Mouse (Mus musculus): ENCODE measurements around the gene Lrrc26. TPM values are rescaled to one million over a fixed set of nuclear protein-coding genes. Genes with fewer than 3 reads are reported as not detected.
A peak's percentile ranks its signal among the peaks of the same experiment; 100 is the strongest.

Lrrc26 gene
- polyA plus RNA-seq, 1 experiment from 2014 or later = 0.27 TPM

DNA sequence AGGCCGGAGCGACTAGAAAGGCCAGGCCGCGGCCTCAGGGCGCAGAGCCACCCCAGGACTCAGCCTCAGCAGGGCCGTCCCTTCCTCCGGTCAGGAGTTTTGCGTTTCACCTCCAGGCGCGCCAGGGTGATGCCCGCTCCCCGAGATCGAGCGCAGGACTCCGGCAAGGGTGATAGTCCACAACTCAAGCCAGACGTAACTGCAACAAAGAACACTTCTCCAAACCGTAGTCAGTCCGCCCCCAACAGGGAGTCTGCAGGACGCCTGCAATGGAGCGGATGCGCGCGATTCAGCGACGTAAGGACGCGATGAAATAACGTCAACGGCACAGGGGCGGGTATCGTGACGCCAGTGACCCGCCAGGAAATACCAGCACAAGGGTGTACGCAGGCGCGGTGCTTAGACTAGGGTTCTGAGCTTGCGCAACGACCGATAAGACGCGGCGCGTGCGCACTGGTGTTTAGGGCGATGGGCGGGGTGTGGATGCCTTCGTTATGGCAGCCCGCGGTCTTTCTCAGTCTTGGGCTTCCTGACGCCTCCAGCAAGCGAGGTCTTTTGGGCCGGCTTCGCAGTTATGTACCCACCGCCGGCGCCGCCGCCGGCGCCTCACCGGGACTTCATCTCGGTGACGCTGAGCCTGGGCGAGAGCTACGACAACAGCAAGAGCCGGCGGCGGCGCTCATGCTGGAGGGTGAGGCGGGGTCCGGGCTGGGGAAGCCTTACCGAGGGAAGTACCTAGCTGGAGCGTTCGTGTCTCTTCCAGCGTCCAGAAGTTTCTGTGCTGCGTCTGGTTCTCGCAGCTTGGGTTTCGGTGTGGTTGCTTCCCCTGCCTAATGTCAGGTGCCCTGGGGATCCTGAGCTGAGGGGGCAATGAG, 42.8 kb downstream of the Lrrc26 start, which contains the start of gene Man1b1:
Gene Man1b1 (plus strand): TSS at position 53 of the 875 bp plus-strand sequence.
- Histone ChIP-seq H3K27me3 (no peaks in the 10 kb centered on the region), H3K4me2 (replicated peaks) (peak within 1 kb of the TSS; percentile 97), H3K4me1 (replicated peaks) (peaks cover 30% of the 10 kb centered on the region), H3K9me3 (no peaks in the 10 kb centered on the region), H3K9ac (replicated peaks) (peak within 1 kb of the TSS; percentile 90), H3K4me3 (replicated peaks) (peak within 1 kb of the TSS; percentile 94), H3K27ac (peak within 1 kb of the TSS; percentile 87), H3K36me3 (peaks cover 38% of the 10 kb centered on the region)
- WGBS = under 1% methylated on average over 78 of the region's 78 CpGs
- peak; percentile 99 for ATAC-seq

GRCm38 (mm10) chr2:25333569-25333968, 43.9 kb downstream of the Lrrc26 start:
- H3K4me1 ChIP-seq (replicated peaks) = peaks cover 30% of the 10 kb centered on the region
- peak overlapping the region; percentile 97 for H3K4me2 ChIP-seq (replicated peaks)
- H3K27me3 ChIP-seq = no peaks in the 10 kb centered on the region
- H3K9ac ChIP-seq (replicated peaks) = peak overlapping the region; percentile 90
- H3K27ac ChIP-seq = no peak overlapping the region
- H3K9me3 ChIP-seq = no peaks in the 10 kb centered on the region
- peak overlapping the region; percentile 94 for H3K4me3 ChIP-seq (replicated peaks)
- 83% methylated on average over 2 of the region's 2 CpGs for WGBS
- no peak for ATAC-seq
- H3K36me3 ChIP-seq = peaks cover 49% of the 10 kb centered on the region

DNA sequence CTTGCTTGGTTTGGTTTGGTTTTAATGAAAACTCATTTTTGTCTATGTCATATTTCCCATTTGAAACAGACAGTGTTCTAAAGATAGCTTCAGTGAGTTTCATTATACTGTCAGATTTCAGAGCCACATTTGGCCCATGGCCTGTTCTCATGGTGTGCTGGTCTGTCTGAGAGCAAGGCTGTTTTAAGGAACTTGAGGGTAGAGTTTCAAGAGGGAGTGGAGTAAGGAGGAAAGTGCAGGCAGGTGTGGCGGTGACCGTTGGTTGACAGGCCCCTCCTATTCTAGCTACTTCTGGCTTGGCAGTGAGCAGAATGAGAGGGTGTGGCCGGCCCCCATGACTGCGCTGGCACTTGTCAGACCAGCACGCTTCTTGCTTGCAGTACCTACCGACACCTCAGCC, 48.6 kb downstream of the Lrrc26 start:
- H3K9me3 ChIP-seq = no peaks in the 10 kb centered on the region
- no peak overlapping the region for H3K9ac ChIP-seq (replicated peaks)
- H3K4me1 ChIP-seq (replicated peaks) = peaks cover 18% of the 10 kb centered on the region
- H3K4me3 ChIP-seq (replicated peaks) = no peak overlapping the region
- H3K27ac ChIP-seq = no peak overlapping the region
- H3K4me2 ChIP-seq (replicated peaks) = no peak overlapping the region
- WGBS = 94% methylated on average over 6 of the region's 6 CpGs
- peaks cover 88% of the 10 kb centered on the region for H3K36me3 ChIP-seq
- H3K27me3 ChIP-seq = no peaks in the 10 kb centered on the region
- no peak for ATAC-seq

Other genes with a start within 250 kb of the Lrrc26 start
- 110 and 115 TPM in 2 replicates for gene Nsmf, start 235.6 kb upstream of the Lrrc26 start, polyA plus RNA-seq (2015; fragmentation: Nextera tagmentation; extraction: Ambion mirVana)
- not detected in 2 replicates for gene Entpd8, start 209.6 kb upstream of the Lrrc26 start, polyA plus RNA-seq (2015; fragmentation: Nextera tagmentation; extraction: Ambion mirVana)
- 0.16 TPM in 1 of 2 replicates, not detected in the other for gene Noxa1, start 194.8 kb upstream of the Lrrc26 start, polyA plus RNA-seq (2015; fragmentation: Nextera tagmentation; extraction: Ambion mirVana)
- 26.8 and 33.9 TPM in 2 replicates for gene Nrarp, start 109.2 kb upstream of the Lrrc26 start, polyA plus RNA-seq (2015; fragmentation: Nextera tagmentation; extraction: Ambion mirVana)
- gene Tor4a, start 93.0 kb upstream of the Lrrc26 start, polyA plus RNA-seq (2015; fragmentation: Nextera tagmentation; extraction: Ambion mirVana) = 1.1 and 1.2 TPM in 2 replicates
- gene Nelfb, start 78.4 kb upstream of the Lrrc26 start, polyA plus RNA-seq (2015; fragmentation: Nextera tagmentation; extraction: Ambion mirVana) = 113 and 117 TPM in 2 replicates
- not detected in 2 replicates for gene Stpg3, start 75.3 kb upstream of the Lrrc26 start, polyA plus RNA-seq (2015; fragmentation: Nextera tagmentation; extraction: Ambion mirVana)
- 0.89 TPM in 1 of 2 replicates, not detected in the other for gene Fam166a, start 71.2 kb upstream of the Lrrc26 start, polyA plus RNA-seq (2015; fragmentation: Nextera tagmentation; extraction: Ambion mirVana)
- gene Tubb4b, start 65.2 kb upstream of the Lrrc26 start, polyA plus RNA-seq (2015; fragmentation: Nextera tagmentation; extraction: Ambion mirVana) = 362 and 392 TPM in 2 replicates
- gene Slc34a3, start 55.6 kb upstream of the Lrrc26 start, polyA plus RNA-seq (2015; fragmentation: Nextera tagmentation; extraction: Ambion mirVana) = not detected in 2 replicates
- gene Rnf224, start 53.1 kb upstream of the Lrrc26 start, polyA plus RNA-seq (2015; fragmentation: Nextera tagmentation; extraction: Ambion mirVana) = not detected in 2 replicates
- gene Rnf208, start 47.7 kb upstream of the Lrrc26 start, polyA plus RNA-seq (2015; fragmentation: Nextera tagmentation; extraction: Ambion mirVana) = 64.5 and 73.2 TPM in 2 replicates
- not detected in 2 replicates for gene Cysrt1, start 47.5 kb upstream of the Lrrc26 start, polyA plus RNA-seq (2015; fragmentation: Nextera tagmentation; extraction: Ambion mirVana)
- 4.9 and 5.1 TPM in 2 replicates for gene AL732309.1, start 43.1 kb upstream of the Lrrc26 start, polyA plus RNA-seq (2015; fragmentation: Nextera tagmentation; extraction: Ambion mirVana)
- 18.6 and 19.6 TPM in 2 replicates for gene Tmem203, start 34.5 kb upstream of the Lrrc26 start, polyA plus RNA-seq (2015; fragmentation: Nextera tagmentation; extraction: Ambion mirVana)
- gene Tprn, start 27.3 kb upstream of the Lrrc26 start, polyA plus RNA-seq (2015; fragmentation: Nextera tagmentation; extraction: Ambion mirVana) = 11.4 and 13.3 TPM in 2 replicates
- gene Ssna1, start 17.5 kb upstream of the Lrrc26 start, polyA plus RNA-seq (2015; fragmentation: Nextera tagmentation; extraction: Ambion mirVana) = 205 and 216 TPM in 2 replicates
- 147 and 149 TPM in 2 replicates for gene Anapc2, start 17.4 kb upstream of the Lrrc26 start, polyA plus RNA-seq (2015; fragmentation: Nextera tagmentation; extraction: Ambion mirVana)
- gene Tmem210, start 1.8 kb upstream of the Lrrc26 start, polyA plus RNA-seq (2015; fragmentation: Nextera tagmentation; extraction: Ambion mirVana) = not detected in 2 replicates
- 17.5 and 19.0 TPM in 2 replicates for gene Grin1, start 29.3 kb downstream of the Lrrc26 start, polyA plus RNA-seq (2015; fragmentation: Nextera tagmentation; extraction: Ambion mirVana)
- 60.0 and 66.4 TPM in 2 replicates for gene Man1b1, start 42.4 kb downstream of the Lrrc26 start, polyA plus RNA-seq (2015; fragmentation: Nextera tagmentation; extraction: Ambion mirVana)
- gene Dpp7, start 66.4 kb downstream of the Lrrc26 start, polyA plus RNA-seq (2015; fragmentation: Nextera tagmentation; extraction: Ambion mirVana) = 19.9 and 23.7 TPM in 2 replicates
- 3.9 and 4.4 TPM in 2 replicates for gene Uap1l1, start 75.8 kb downstream of the Lrrc26 start, polyA plus RNA-seq (2015; fragmentation: Nextera tagmentation; extraction: Ambion mirVana)
- 23.1 and 25.5 TPM in 2 replicates for gene Sapcd2, start 82.4 kb downstream of the Lrrc26 start, polyA plus RNA-seq (2015; fragmentation: Nextera tagmentation; extraction: Ambion mirVana)
- 0.62 and 1.0 TPM in 2 replicates for gene Entpd2, start 106.0 kb downstream of the Lrrc26 start, polyA plus RNA-seq (2015; fragmentation: Nextera tagmentation; extraction: Ambion mirVana)
- gene Npdc1, start 109.4 kb downstream of the Lrrc26 start, polyA plus RNA-seq (2015; fragmentation: Nextera tagmentation; extraction: Ambion mirVana) = 380 and 389 TPM in 2 replicates
- gene Fut7, start 133.4 kb downstream of the Lrrc26 start, polyA plus RNA-seq (2015; fragmentation: Nextera tagmentation; extraction: Ambion mirVana) = 0.49 TPM in 1 of 2 replicates, not detected in the other
- gene Abca2, start 138.8 kb downstream of the Lrrc26 start, polyA plus RNA-seq (2015; fragmentation: Nextera tagmentation; extraction: Ambion mirVana) = 10.2 and 11.1 TPM in 2 replicates
- 2.7 and 4.0 TPM in 2 replicates for gene Clic3, start 166.9 kb downstream of the Lrrc26 start, polyA plus RNA-seq (2015; fragmentation: Nextera tagmentation; extraction: Ambion mirVana)
- 85.7 and 92.1 TPM in 2 replicates for gene Paxx, start 171.2 kb downstream of the Lrrc26 start, polyA plus RNA-seq (2015; fragmentation: Nextera tagmentation; extraction: Ambion mirVana)
- 48.6 and 80.5 TPM in 2 replicates for gene Ptgds, start 180.1 kb downstream of the Lrrc26 start, polyA plus RNA-seq (2015; fragmentation: Nextera tagmentation; extraction: Ambion mirVana)
- not detected in 2 replicates for gene Lcn12, start 204.0 kb downstream of the Lrrc26 start, polyA plus RNA-seq (2015; fragmentation: Nextera tagmentation; extraction: Ambion mirVana)
- gene Fbxw5, start 210.8 kb downstream of the Lrrc26 start, polyA plus RNA-seq (2015; fragmentation: Nextera tagmentation; extraction: Ambion mirVana) = 120 and 122 TPM in 2 replicates
- gene C8g, start 211.8 kb downstream of the Lrrc26 start, polyA plus RNA-seq (2015; fragmentation: Nextera tagmentation; extraction: Ambion mirVana) = 5.6 and 7.2 TPM in 2 replicates

All from midbrain, embryonic 13.5 days (tissue).